Mouse (Mus musculus): ENCODE data around the gene Ccdc141. TPM values are rescaled to one million over a fixed set of nuclear protein-coding genes. Genes with fewer than 3 reads are reported as not detected.

Ccdc141 gene
- polyA plus RNA-seq, 1 experiment from 2014 or later = 10.7 TPM

DNA sequence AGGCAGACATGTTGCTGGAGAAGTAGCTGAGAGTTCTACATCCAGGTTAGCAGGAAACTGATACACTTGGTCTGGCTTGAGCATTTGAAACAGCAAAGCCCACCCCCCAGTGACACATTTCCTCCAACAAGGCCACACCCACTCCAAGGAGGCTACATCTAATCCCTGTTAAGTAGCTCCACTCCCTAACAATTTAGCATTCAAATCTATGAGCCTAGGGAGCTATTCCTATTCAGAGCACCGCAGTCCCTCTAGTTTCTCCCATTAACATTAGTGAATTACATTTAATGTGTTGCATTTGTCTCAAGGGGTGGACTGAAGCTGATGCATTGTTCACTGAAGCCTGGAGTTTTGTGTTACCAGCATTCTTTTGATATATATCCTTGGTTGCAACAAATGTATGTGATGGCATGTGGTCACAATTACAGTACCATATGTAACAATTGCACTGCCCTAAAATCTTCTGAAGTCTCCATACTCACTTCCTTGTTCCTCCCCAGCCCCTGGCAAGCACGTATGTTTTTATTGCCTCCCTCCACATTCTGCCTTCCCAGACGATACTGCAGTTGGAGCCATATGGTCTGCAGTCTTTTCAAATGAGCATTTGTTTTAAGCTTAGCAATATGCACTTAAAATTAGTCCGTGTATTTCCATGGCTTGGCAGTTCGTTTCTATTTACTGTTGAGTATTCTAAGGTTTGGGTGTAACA is 177.8 kb downstream of the Ccdc141 start:
- Histone ChIP-seq H3K9me3 (ENCODE audit: control insufficient read depth, low read length) (no peaks in the 10 kb centered on the region), H3K27ac (no peak overlapping the region), H3K9ac (no peak overlapping the region), H3K4me3 (replicated peaks; ENCODE audit: low read length) (no peak overlapping the region), H3K4me1 (replicated peaks; ENCODE audit: control insufficient read depth, insufficient read depth, low read length) (no peaks in the 10 kb centered on the region), H3K36me3 (replicated peaks; ENCODE audit: control insufficient read depth, insufficient read depth) (no peaks in the 10 kb centered on the region), H3K27me3 (ENCODE audit: control insufficient read depth, insufficient read depth, low read length) (no peaks in the 10 kb centered on the region), H3K4me2 (replicated peaks) (no peak overlapping the region)
- whole genome bisulfite sequencing = 78% methylated on average over 5 of the region's 5 CpGs
- no peak for DNase-seq (ENCODE audit: low spot score)
- no peak for ATAC-seq (ENCODE audit: low FRiP score)

GRCm38 (mm10) chr2:76987317-76987716 is 183.1 kb downstream of the Ccdc141 start:
- Histone ChIP-seq H3K4me3 (replicated peaks; ENCODE audit: low read length) (no peak overlapping the region), H3K36me3 (replicated peaks; ENCODE audit: control insufficient read depth, insufficient read depth) (no peaks in the 10 kb centered on the region), H3K9me3 (ENCODE audit: control insufficient read depth, low read length) (no peaks in the 10 kb centered on the region), H3K27me3 (ENCODE audit: control insufficient read depth, insufficient read depth, low read length) (no peaks in the 10 kb centered on the region), H3K9ac (no peak overlapping the region), H3K4me2 (replicated peaks) (no peak overlapping the region), H3K27ac (no peak overlapping the region), H3K4me1 (replicated peaks; ENCODE audit: control insufficient read depth, insufficient read depth, low read length) (no peaks in the 10 kb centered on the region)
- no peak for DNase-seq (ENCODE audit: low spot score)
- 97% methylated on average over 4 of the region's 4 CpGs for WGBS
- ATAC-seq (ENCODE audit: low FRiP score) = no peak

GRCm38 (mm10) chr2:76984384-76984783 is 186.1 kb downstream of the Ccdc141 start:
- ATAC-seq (ENCODE audit: low FRiP score) = no peak
- H3K27ac ChIP-seq = no peak overlapping the region
- WGBS = 83% methylated on average over 5 of the region's 5 CpGs
- H3K27me3 ChIP-seq (ENCODE audit: control insufficient read depth, insufficient read depth, low read length) = no peaks in the 10 kb centered on the region
- H3K9me3 ChIP-seq (ENCODE audit: control insufficient read depth, low read length) = no peaks in the 10 kb centered on the region
- H3K4me2 ChIP-seq (replicated peaks) = no peak overlapping the region
- no peak overlapping the region for H3K4me3 ChIP-seq (replicated peaks; ENCODE audit: low read length)
- H3K36me3 ChIP-seq (replicated peaks; ENCODE audit: control insufficient read depth, insufficient read depth) = no peaks in the 10 kb centered on the region
- DNase-seq (ENCODE audit: low spot score) = no peak
- H3K4me1 ChIP-seq (replicated peaks; ENCODE audit: control insufficient read depth, insufficient read depth, low read length) = no peaks in the 10 kb centered on the region
- H3K9ac ChIP-seq = no peak overlapping the region

- Histone ChIP-seq H3K27ac (no peak overlapping the region), H3K27me3 (ENCODE audit: control insufficient read depth, insufficient read depth, low read length) (no peaks in the 10 kb centered on the region), H3K4me3 (replicated peaks; ENCODE audit: low read length) (no peak overlapping the region), H3K4me2 (replicated peaks) (no peak overlapping the region), H3K9ac (no peak overlapping the region), H3K4me1 (replicated peaks; ENCODE audit: control insufficient read depth, insufficient read depth, low read length) (no peaks in the 10 kb centered on the region), H3K36me3 (replicated peaks; ENCODE audit: control insufficient read depth, insufficient read depth) (no peaks in the 10 kb centered on the region), H3K9me3 (ENCODE audit: control insufficient read depth, low read length) (no peaks in the 10 kb centered on the region)
- 65% methylated on average over 5 of the region's 5 CpGs for WGBS
- DNase-seq (ENCODE audit: low spot score) (no peak), ATAC-seq (ENCODE audit: low FRiP score) (no peak)
Measured at GRCm38 (mm10) chr2:76983601-76984000, 186.8 kb downstream of the Ccdc141 start.

GRCm38 (mm10) chr2:76982391-76983145 is 187.9 kb downstream of the Ccdc141 start, which contains the start of gene Ttn:
Ttn (minus strand) TSS chr2:76982547.
- ATAC-seq (ENCODE audit: low FRiP score) (no peak), DNase-seq (ENCODE audit: low spot score) (no peak)
- 89% methylated on average over 18 of the region's 18 CpGs for WGBS
- H3K4me2 ChIP-seq (replicated peaks) = no peak within 1 kb of the TSS
- H3K36me3 ChIP-seq (replicated peaks; ENCODE audit: control insufficient read depth, insufficient read depth) = no peaks in the 10 kb centered on the region
- no peak within 1 kb of the TSS for H3K9ac ChIP-seq
- no peaks in the 10 kb centered on the region for H3K4me1 ChIP-seq (replicated peaks; ENCODE audit: control insufficient read depth, insufficient read depth, low read length)
- H3K4me3 ChIP-seq (replicated peaks; ENCODE audit: low read length) = no peak within 1 kb of the TSS
- no peak within 1 kb of the TSS for H3K27ac ChIP-seq
- H3K9me3 ChIP-seq (ENCODE audit: control insufficient read depth, low read length) = no peaks in the 10 kb centered on the region
- no peaks in the 10 kb centered on the region for H3K27me3 ChIP-seq (ENCODE audit: control insufficient read depth, insufficient read depth, low read length)

DNA sequence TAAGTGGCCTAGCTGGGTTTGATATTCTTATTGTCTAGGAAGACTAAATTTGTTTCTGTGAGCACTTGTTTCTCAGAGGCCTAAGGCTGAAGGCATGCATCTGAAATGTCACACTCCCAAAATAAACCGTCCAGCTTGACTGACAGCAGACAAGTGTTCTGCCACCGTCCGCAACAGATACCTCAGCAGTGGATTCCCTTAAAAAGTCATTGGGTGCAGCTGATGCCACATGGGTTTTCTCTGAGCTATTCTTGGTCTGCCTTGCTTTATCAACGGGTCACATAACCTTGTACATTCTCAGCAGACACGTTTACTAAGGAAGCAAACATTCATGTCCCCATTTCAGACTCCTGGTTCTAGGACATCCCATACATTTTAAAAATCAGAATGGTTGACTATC is 188.7 kb downstream of the Ccdc141 start:
- DNase-seq (ENCODE audit: low spot score) = no peak
- Histone ChIP-seq H3K4me3 (replicated peaks; ENCODE audit: low read length) (no peak overlapping the region), H3K4me2 (replicated peaks) (no peak overlapping the region), H3K27me3 (ENCODE audit: control insufficient read depth, insufficient read depth, low read length) (no peaks in the 10 kb centered on the region), H3K9ac (no peak overlapping the region), H3K9me3 (ENCODE audit: control insufficient read depth, low read length) (no peaks in the 10 kb centered on the region), H3K36me3 (replicated peaks; ENCODE audit: control insufficient read depth, insufficient read depth) (no peaks in the 10 kb centered on the region), H3K27ac (no peak overlapping the region), H3K4me1 (replicated peaks; ENCODE audit: control insufficient read depth, insufficient read depth, low read length) (no peaks in the 10 kb centered on the region)
- no peak for ATAC-seq (ENCODE audit: low FRiP score)
- WGBS = 82% methylated on average over 5 of the region's 5 CpGs

- H3K9me3 ChIP-seq (ENCODE audit: control insufficient read depth, low read length) = no peaks in the 10 kb centered on the region
- H3K4me1 ChIP-seq (replicated peaks; ENCODE audit: control insufficient read depth, insufficient read depth, low read length) = no peaks in the 10 kb centered on the region
- no peak overlapping the region for H3K4me3 ChIP-seq (replicated peaks; ENCODE audit: low read length)
- WGBS = 53% methylated on average over 9 of the region's 9 CpGs
- DNase-seq (ENCODE audit: low spot score) (no peak), ATAC-seq (ENCODE audit: low FRiP score) (no peak)
- no peaks in the 10 kb centered on the region for H3K27me3 ChIP-seq (ENCODE audit: control insufficient read depth, insufficient read depth, low read length)
- no peaks in the 10 kb centered on the region for H3K36me3 ChIP-seq (replicated peaks; ENCODE audit: control insufficient read depth, insufficient read depth)
- H3K4me2 ChIP-seq (replicated peaks) = no peak overlapping the region
- no peak overlapping the region for H3K27ac ChIP-seq
- H3K9ac ChIP-seq = no peak overlapping the region
Measured at GRCm38 (mm10) chr2:76980146-76980545, 190.3 kb downstream of the Ccdc141 start.

DNA sequence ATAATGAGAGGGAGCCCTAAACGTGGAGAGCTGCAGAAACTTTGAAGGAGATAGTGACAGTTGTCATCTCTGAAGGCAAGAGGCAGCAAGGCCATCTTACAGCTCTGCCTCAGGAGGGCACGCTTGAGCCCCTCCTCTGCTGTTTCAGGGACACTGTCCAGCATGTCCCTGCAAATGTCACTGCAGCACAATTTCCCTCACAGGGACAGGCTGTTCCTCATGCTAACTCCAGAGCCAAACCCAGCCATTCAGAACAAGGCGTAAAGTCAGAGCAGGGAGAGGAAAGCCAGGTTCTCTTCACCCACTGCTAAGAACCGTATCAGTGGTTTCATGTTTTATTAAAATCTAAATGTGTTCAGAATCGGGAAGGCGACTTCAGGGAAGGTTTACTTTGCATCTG is 192.8 kb downstream of the Ccdc141 start:
- no peak for DNase-seq (ENCODE audit: low spot score)
- 73% methylated on average over 6 of the region's 6 CpGs for WGBS
- Histone ChIP-seq H3K9ac (no peak overlapping the region), H3K27ac (no peak overlapping the region), H3K36me3 (replicated peaks; ENCODE audit: control insufficient read depth, insufficient read depth) (no peaks in the 10 kb centered on the region), H3K27me3 (ENCODE audit: control insufficient read depth, insufficient read depth, low read length) (no peaks in the 10 kb centered on the region), H3K4me1 (replicated peaks; ENCODE audit: control insufficient read depth, insufficient read depth, low read length) (no peaks in the 10 kb centered on the region), H3K4me3 (replicated peaks; ENCODE audit: low read length) (no peak overlapping the region), H3K4me2 (replicated peaks) (no peak overlapping the region), H3K9me3 (ENCODE audit: control insufficient read depth, low read length) (no peaks in the 10 kb centered on the region)
- ATAC-seq (ENCODE audit: low FRiP score) = no peak

DNA sequence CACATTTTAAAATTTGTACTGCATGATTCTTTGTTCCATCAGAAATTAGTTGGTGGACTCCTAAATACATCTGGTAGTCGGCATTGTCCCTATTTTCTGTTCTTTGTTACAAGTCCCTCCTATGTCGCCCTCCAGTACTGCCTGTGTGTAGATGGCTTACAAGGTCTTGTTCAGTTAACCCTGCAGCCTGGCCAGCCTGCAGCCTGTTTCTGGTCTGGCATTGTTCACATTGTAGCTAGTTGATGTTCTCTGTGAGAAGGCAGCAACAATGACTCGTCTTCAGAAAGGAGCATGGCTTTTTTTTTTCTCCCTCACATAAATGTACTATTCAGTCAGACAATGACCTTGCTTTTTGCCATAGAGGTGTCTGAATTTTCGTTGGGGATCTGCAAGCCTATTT is 198.4 kb downstream of the Ccdc141 start:
- ATAC-seq (ENCODE audit: low FRiP score) (no peak), DNase-seq (ENCODE audit: low spot score) (no peak)
- 43% methylated on average over 4 of the region's 4 CpGs for WGBS

More for the DNA sequence above, 198.4 kb downstream of the Ccdc141 start:
- H3K9ac ChIP-seq = no peak overlapping the region
- no peak overlapping the region for H3K27ac ChIP-seq
- no peaks in the 10 kb centered on the region for H3K36me3 ChIP-seq (replicated peaks; ENCODE audit: control insufficient read depth, insufficient read depth)
- no peaks in the 10 kb centered on the region for H3K9me3 ChIP-seq (ENCODE audit: control insufficient read depth, low read length)
- H3K4me2 ChIP-seq (replicated peaks) = no peak overlapping the region
- no peaks in the 10 kb centered on the region for H3K27me3 ChIP-seq (ENCODE audit: control insufficient read depth, insufficient read depth, low read length)
- no peaks in the 10 kb centered on the region for H3K4me1 ChIP-seq (replicated peaks; ENCODE audit: control insufficient read depth, insufficient read depth, low read length)
- H3K4me3 ChIP-seq (replicated peaks; ENCODE audit: low read length) = no peak overlapping the region
